Mouse (Mus musculus) induced T-regulatory cell, adult 2 months (primary cell): ENCODE data around the gene Ankrd44.
A peak's percentile ranks its signal among the peaks of the same experiment; 100 is the strongest.

ENCODE experiments used
- DNase-seq: peaks from one replicate; pipeline ENCODE4 v3.0.0-alpha.2; 2012; ENCODE audit warnings: low read depth

The Ankrd44 gene

GRCm38 (mm10) chr1:54759841-54760240 lies 166.3 kb downstream of the Ankrd44 start:
- no peak for DNase-seq

GRCm38 (mm10) chr1:54757291-54757690 lies 168.9 kb downstream of the Ankrd44 start:
- no peak for DNase-seq

GRCm38 (mm10) chr1:54755690-54756365 lies 170.4 kb downstream of the Ankrd44 start:
- no peak for DNase-seq

DNA sequence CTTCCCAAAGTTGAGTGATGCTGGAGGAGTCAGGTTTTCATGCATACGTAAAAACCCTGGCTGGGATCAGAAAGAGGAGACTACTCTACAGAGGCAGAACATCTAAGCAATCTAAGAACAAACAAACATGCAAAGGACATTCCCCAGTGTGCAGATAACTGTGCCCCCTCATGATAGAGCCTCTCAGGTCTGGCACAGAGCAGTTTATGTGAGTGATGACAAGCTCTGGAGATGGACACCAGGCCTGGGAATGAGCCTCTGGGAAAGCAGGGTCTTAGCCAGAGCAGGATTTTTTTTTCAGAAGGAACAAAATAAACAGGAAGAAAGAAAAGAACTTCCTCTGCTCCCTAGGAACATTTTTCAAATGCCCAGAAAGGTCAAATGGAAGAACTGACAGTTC lies 176.2 kb downstream of the Ankrd44 start:
- DNase-seq, result no peak

DNA sequence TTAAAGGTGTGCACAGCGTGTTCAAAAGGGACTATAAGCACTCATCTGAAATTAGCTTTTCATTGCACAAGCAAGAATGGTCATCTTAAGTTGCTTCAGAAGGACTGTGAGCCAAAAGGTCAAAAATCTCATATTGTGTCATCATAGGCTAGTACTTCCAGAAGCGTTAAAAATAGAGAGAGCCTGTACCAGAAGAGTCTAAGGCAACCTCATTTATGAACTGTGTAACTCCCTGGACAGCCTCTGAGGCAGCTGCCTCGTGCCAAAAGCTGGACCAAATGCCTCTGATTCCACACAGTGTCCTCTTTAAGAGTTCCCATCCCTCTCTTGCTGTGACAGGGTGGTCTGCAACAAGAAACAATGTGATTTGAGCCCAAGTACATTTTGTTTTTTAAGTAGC lies 176.7 kb downstream of the Ankrd44 start:
- DNase-seq, result no peak

DNA sequence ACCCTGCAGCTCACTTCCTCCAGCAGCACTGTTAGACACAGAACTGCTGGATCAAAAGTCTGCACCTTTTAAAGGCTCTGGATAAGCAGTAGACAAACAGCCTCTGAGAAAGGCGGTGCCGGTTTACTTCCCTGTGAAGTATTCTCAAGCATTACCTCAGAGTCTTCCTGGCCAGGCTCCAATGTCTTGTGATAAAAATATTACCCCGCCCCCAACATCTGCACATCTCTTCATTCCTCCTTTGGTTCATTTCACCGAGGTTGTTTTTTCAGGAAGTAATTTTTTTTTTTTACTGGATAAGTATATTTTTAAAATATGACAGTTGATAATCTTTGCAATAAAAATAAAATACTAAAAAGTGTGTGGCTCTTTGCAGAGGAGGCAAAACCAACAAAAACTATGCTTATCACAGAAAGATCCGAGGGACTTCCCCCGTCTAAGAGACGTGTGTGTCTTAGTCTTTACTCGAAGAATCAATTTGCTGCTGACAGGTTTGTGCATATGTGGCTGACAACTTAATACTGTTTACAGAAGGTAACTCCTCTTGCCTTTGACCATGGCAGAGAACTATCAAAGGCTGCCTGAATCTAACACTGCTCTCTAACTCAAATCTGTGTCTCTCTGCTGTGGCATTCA lies 178.3 kb downstream of the Ankrd44 start:
- peak; percentile 55 for DNase-seq

- DNase-seq, result no peak
These were observed 180.5 kb downstream of the Ankrd44 start for GRCm38 (mm10) chr1:54745666-54746065.

DNA sequence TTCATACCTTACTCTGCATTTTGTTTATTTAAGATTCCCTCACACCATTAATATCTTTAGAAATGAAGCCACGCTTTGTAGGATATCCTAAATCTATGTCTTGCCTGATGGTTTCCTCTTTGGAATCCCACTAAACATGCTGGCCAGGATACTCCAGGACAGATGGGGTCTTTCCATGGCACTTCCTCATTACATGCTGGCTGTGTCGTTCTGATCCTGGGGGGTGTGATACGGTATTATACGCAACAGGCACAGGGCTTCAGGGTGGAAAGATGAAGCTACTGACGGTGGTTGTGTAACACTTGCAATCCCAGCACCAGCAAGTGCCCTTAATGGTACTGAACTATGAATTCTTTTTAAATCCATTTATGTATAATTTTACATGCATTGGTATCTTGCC lies 182.0 kb downstream of the Ankrd44 start:
- DNase-seq, result no peak

DNA sequence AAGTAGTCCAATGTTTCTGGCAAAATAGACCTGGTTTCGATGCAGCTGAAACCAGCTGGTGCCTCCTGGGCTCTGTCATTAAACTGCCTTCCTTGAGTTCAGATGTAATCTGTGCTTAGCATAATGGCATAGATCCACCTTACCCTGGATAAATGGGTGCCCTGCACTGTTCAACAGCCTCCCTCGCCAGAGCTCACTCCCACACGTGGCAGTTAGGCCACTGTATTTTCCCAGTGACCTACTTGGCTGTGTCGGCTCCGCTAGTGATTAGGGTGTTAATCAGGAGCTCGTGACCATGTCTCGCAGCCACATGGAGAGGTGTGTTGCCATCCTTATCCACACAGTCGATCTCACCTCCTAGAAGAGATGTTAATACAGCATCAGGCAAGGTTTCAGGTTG lies 183.1 kb downstream of the Ankrd44 start:
- DNase-seq, result no peak

GRCm38 (mm10) chr1:54740936-54741335 lies 185.3 kb downstream of the Ankrd44 start:
- no peak for DNase-seq

- DNase-seq, result no peak
These were observed 188.7 kb downstream of the Ankrd44 start for GRCm38 (mm10) chr1:54737472-54737871.

DNA sequence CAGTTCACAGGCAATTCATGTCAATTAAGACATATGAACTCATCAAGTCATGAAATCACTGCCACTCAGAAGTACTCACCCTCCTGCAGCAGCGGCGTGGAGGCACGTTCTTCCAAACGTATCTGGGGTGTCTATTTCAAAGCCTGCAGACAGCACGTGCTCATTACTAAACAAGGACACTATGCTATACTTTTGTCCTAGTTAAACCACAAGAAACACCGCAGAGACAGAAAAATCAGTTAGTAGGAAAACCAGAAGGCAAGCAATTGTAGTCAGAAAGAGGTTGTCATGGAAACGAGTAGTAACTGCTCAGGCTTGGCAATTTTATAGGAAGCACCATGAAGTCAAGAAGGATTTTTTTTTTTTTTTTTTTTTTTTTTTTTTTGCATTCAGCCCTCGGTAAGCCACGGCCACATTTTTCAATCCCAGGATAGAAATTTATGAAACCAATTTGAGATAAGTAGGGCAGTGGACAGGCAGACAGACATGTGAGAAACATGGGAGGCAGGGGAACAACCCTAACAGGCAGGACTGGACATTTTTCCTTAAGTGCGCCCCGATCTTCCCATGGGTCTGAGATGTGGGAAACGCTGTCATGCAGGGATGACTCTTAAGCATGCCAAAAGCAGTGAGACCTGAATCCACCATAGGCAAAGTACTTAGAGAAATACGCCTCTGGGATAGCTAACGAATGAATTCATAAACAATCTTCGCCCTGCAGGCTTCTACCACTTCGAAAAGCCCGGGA lies 191.1 kb downstream of the Ankrd44 start:
- no peak for DNase-seq

DNA sequence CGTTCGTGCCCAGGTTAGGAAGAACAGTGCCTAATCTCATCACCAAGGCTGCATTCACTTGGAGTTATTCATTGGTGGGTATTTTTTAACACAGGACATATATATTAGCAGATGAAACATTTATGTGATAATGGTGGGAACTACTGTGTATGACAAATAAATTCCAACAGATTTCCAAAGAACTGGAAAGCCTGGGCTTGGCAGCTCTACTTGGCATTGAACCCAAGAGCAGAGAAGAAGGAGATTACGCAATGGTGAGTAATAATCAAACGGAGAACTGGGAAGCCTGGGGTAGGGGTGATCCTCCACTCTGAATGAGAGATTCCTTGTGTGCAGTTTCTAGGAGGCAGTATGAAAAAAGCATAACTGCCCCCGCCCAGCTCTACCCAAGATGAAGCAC lies 196.9 kb downstream of the Ankrd44 start:
- no peak for DNase-seq

GRCm38 (mm10) chr1:54726555-54726954 lies 199.6 kb downstream of the Ankrd44 start:
- no peak for DNase-seq

DNA sequence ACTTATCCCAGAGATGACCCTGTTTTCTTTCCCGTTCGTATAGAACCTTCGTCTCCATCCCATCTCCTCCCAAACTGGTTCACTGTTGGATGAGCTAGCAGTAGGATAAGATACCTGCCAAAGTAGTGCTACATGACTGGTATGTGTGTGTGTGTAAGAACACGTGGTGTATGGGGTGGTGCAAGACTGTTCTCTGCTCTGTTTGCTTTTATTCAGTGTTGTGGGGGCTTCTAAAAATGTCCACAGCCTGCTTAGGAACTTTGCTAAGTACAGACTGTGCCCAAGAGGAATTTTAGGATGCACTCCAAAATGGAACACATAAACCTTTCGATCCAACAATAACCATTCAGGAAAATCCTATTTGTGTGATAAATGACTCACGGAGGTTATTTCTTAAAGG lies 209.3 kb downstream of the Ankrd44 start:
- no peak for DNase-seq

GRCm38 (mm10) chr1:54715061-54715760 lies 211.0 kb downstream of the Ankrd44 start:
- no peak for DNase-seq

- DNase-seq, result no peak
These were observed 212.7 kb downstream of the Ankrd44 start for GRCm38 (mm10) chr1:54713231-54714173.

- DNase-seq, result no peak
These were observed 214.6 kb downstream of the Ankrd44 start for GRCm38 (mm10) chr1:54711568-54711967.

GRCm38 (mm10) chr1:54710550-54710949 lies 215.6 kb downstream of the Ankrd44 start:
- DNase-seq, result no peak

GRCm38 (mm10) chr1:54707888-54708565 lies 218.2 kb downstream of the Ankrd44 start:
- DNase-seq, result no peak
